Mouse (Mus musculus) lung, adult 2 months (tissue): ENCODE results near the gene Tfrc.

ENCODE experiments used
- CTCF ChIP-seq: fragments of 200-500 bp; IDR thresholded peaks from 2 replicates; pipeline ENCODE4 v1.5.1; 2011; ENCODE audit warnings: mild to moderate bottlenecking, low read length, control low read depth; ENCODE audit not compliant: insufficient read depth
- POLR2A ChIP-seq: fragments of 200-500 bp; IDR thresholded peaks from 2 replicates; pipeline ENCODE4 v1.6.1; 2011; ENCODE audit warnings: low read depth, mild to moderate bottlenecking, control low read depth, low read length, borderline replicate concordance; ENCODE audit errors: extremely low read depth

DNA sequence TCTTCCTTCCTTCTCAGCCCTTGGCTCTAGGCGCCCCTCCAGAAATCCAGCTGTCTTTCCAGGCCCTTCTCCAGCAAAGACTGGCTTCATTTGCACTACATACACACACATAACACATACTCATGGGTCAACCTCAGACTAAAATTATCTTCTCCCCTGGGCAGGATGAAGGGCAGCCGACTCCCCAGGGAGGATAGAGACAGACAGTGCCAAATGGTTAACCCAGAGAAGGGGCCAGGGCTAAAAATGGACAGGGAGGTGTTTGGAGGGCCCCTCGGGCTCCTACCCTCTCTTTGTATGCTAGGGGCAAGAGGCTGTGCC lies 58.8 kb downstream of the Tfrc start:
- TF ChIP-seq POLR2A: no peak
- TF ChIP-seq CTCF: no peak
